Mouse (Mus musculus): ENCODE measurements around the gene Rpl36al.

DNA sequence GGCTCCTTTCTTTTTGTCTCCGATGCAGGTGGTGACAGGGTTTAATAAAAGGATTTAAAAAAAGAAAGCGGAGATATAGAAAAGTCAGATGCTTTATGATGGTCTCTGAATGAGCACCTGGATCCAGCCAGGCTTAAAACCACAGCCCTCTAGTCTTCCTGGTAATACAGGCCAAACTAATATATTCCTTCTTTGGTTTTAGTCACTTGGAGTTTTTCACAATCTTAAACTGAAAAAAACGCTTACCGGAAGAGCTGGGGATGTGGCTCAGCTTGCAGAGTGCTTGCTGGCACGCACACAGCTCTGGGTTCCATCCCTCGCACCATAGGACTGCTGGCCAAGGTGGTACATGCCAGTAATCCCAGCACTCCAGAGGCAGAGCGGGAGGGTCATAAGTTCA lies 32.7 kb upstream of the Rpl36al start:
- TF ChIP-seq CTCF (IDR thresholded peaks at IDR 0.05; ENCODE audit: borderline replicate concordance, insufficient read depth, low read depth, low read length): no peak
- TF ChIP-seq POLR2A (IDR thresholded peaks at IDR 0.05; ENCODE audit: borderline replicate concordance, insufficient read depth, low read length): no peak

Measured in cerebellum, adult 2 months (tissue).